Mouse (Mus musculus) brain, adult 2 months (tissue): ENCODE data around the gene Ell3.
A peak's percentile ranks its signal among the peaks of the same experiment; 100 is the strongest.
"Not testable (repeated sequence)": the region's sequence is repeated elsewhere in the genome, so short reads cannot be mapped to it uniquely, and the experiment has no call there.

Source experiments
- DNase-seq: peaks from one replicate; pipeline ENCODE4 v3.0.0; 2011; ENCODE audit warnings: low read depth, low spot score

The Ell3 gene

GRCm38 (mm10) chr2:121444178-121444577 is at the start of gene Ell3:
Ell3 (minus strand) TSS chr2:121444278.
- no peak for DNase-seq

DNA sequence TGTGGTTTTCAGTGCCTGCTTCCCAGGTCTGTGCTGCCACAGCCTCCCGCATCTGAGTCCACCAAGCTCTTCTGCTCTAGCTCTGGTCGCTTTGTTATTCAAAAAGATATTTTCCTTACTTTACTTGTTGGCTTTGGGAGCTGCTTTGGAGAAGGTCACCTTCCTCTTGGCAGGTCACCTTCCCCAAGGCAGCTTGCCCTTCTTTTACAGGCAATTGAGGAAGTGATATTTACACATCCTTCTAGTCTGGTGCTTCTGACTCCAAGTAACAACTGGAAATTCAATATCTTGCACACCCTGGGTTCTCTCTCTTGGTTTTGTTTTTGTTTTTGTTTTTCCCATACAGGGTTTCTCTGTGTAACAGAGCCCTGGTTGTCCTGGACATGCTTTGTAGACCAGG is 40.3 kb upstream of the Ell3 start:
- not testable (repeated sequence) for DNase-seq

DNA sequence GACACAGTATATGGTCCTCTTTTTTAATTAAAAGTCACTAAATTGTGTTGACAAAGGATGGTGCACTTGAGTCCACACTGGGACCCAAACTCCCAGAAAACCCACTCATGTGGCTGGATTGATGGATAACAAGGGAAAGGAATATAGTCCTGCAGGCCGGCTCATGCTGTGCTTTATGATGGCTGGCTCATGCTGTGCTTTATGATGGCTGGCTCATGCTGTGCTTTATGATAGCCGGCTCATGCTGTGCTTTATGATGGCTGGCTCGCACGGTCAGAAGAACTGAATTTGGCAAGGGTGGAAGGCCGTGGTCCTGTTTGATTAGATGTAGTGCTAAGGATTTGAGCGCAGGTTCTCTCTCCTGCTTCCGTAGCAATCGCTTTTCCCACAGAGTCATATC is 39.5 kb upstream of the Ell3 start:
- no peak for DNase-seq

DNA sequence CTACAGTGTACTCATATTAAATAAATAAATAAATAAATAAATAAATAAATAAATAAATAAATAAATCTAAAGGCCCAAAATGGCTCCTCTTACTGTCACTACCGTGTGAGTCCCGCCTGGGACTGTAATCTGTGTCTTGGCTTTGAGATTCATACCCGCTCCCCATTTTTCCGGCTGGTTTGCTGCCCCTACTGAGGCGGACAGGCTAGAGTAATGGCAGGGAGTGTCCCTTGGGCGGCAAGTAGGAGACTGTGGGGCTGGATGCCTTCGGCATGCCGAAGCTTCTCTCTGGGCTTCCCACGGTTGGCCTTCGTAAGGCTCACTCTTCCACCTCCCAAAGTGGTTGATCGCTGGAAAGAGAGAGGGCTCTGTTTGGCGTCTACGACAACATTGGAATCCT is 36.8 kb upstream of the Ell3 start:
- DNase-seq = not testable (repeated sequence)

DNA sequence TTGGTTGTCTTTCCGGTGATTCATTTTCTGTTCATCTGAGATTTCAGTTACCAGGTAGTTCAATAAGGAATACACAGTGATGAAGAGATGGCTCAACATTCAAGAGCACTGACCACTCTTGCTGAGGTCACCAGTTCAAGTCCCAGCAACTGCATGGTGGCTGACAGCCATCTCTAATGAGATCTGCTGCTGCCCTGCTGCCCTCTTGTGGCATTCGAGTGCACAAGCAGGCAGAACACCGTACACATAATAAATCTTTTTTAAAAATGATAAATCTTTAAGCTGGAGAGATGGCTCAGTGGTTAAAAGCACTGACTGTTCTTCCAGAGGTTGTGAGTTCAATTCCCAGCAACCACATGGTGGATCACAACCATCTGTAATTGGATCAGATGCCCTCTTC is 36.4 kb upstream of the Ell3 start:
- no peak for DNase-seq

- DNase-seq = no peak
These were observed 33.6 kb upstream of the Ell3 start for GRCm38 (mm10) chr2:121477491-121478266.

DNA sequence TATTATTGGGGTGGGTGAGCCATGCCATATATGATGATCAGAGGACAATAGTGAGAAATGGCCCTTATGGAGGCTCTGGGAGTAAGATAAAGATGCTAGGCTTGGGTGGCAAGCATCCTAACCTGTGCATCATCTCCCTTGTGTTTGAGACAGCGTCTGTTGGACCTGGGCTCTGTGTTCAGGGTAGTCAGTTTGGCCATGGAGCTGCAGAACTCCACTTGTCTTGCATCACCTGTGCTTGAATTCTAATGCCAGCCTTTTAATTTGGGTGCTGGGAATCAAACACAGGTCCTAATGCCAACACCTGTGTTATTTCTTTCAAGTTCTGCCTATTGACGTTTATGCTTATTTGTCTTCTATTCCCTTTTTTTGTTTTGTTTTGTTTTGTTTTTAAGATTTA is 31.2 kb upstream of the Ell3 start:
- not testable (repeated sequence) for DNase-seq

DNA sequence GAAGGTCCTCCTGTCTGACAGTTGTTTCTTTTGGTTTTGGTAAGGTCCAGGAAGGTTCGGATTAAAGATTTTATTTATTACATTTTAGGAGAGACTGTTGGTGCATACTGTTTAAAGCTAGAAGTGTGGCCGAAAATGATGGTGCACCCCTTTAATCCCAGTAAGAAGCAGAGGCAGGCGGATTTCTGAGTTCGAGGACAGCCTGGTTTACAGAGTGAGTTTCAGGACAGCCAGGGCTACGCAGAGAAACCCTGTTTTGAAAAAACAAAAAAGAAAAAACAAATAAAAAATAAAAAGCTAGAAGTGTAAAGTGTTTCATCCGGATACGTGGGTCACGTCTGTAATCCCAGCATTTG is 30.1 kb upstream of the Ell3 start:
- no peak for DNase-seq

DNA sequence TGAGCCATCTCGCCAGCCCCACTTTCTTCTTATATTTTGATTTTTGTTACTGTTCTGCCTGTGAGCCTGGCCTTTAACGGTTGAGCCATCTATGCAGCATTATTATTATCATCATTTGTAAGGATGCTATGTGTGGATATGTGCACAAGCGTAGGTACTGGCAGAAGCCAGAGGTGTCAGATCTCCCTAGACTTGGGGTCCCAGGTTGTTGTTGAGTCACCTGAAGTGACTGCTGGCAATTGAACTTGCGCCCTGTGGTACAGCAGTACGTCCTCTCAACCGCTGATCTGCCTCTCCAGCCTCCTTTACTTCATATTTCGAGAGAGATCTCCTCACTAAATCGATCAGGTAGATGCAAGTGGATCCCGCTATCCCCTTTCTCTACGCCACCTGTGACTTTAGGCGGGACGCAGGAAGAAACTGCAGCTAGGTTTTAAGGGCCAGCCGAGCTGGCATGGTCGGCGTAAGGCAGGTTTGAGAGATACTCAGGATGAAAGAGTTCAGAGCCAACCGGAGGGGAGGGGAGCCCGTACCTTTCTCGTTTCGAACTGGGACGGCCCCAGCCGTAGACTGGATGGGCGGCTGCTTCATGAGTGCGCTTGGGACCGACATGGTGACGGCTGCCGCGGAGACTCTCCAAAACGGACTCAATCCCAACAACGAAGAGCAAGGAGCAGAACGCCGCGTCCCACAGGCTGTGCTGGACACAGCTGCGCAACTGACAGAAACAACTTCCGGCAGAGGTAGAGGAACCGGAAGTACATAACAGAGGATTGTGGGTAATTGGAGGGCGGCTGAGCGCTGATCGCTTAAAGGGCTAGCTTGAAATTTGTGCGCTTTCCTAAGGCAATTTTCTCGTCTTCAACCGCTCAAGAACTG is 29.5 kb upstream of the Ell3 start, which contains the start of gene Mfap1b:
TSS of gene Mfap1b (minus strand) at position 767 of the 879 bp plus-strand sequence.
- peak; percentile 97 for DNase-seq

DNA sequence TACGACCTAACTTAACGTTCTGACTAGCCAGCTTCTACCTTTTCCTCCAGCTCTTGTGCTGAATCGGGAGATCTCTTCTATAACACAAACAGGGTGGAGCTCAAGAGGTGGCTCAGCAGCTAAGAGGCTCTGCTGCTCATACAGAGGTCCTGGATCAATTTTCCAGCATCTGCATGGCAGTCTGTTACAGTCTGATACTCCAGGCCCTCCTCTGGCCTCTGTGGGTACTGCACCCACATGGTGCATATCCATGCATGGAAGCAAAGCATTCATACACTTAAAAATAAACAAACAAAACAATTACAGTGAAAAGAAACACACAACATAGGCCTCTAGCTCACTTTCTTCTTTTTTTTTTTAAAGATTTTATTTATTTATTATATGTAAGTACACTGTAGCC is 28.7 kb upstream of the Ell3 start:
- not testable (repeated sequence) for DNase-seq

- DNase-seq = not testable (repeated sequence)
These were observed 24.9 kb upstream of the Ell3 start for GRCm38 (mm10) chr2:121468982-121469381.

- no peak for DNase-seq
These were observed 16.0 kb upstream of the Ell3 start for GRCm38 (mm10) chr2:121460071-121460470.

- peak; percentile 93 for DNase-seq
These were observed 12.9 kb upstream of the Ell3 start, which contains the start of gene Serinc4 for GRCm38 (mm10) chr2:121456692-121457642. Serinc4 (minus strand) TSS chr2:121456781.

DNA sequence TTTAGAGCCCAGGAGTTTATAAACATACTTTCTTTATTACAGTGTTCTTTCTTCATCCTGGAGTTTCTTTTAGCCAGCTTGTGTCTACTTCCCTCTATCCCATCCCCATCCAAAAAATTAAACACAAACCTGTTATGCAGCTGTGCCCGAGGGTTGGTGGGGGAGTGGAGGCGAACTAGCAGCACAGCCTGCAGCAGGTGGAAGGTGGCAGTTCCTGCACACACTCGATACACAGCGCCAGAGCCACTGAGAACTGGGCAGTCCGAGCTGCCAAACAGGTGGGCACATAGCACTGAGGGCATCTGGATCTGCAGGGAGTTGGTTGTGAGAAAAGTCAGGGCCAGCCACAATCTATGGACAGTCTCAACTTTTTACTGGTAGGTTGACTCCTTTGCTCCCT is 11.5 kb upstream of the Ell3 start:
- DNase-seq = no peak

GRCm38 (mm10) chr2:121453917-121454316 is 9.8 kb upstream of the Ell3 start:
- no peak for DNase-seq

- DNase-seq = peak; percentile 20
These were observed 8.9 kb upstream of the Ell3 start, which contains the start of gene Hypk for GRCm38 (mm10) chr2:121452990-121453389. Hypk (plus strand) TSS chr2:121453290.

- DNase-seq = no peak
These were observed 8.3 kb upstream of the Ell3 start for GRCm38 (mm10) chr2:121452361-121452760.

DNA sequence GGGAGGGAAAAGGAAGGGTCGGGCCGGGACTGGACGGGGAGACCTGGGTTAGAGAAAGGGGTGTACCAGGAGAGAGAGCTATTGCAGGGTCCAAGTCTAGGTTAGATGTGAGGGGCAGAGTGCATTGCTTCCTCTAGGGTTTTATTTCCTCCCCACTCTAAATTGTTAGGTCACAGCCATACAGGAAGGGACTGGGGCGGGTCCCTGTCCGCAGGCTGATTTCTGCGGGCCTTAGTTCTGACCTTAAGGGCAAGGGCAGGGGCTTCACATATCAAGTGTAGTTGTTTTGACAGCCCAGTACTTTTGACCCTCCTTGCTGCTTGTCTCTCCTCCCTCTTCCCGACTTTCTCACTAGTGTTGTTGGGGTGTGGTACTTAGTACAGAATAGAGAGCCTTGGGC is 6.0 kb upstream of the Ell3 start:
- no peak for DNase-seq

GRCm38 (mm10) chr2:121449545-121450011 is 5.5 kb upstream of the Ell3 start:
- DNase-seq = peak; percentile 19

GRCm38 (mm10) chr2:121448739-121449535 is 4.9 kb upstream of the Ell3 start, which contains the start of gene Serf2:
Serf2 (plus strand) TSS chr2:121449195.
- DNase-seq = peak; percentile 99
